Mouse (Mus musculus) midbrain, embryonic 15.5 days (tissue): Measurements from ENCODE around the gene Nr3c2. TPM values are rescaled to one million over a fixed set of nuclear protein-coding genes. Genes with fewer than 3 reads are reported as not detected.

Experiments
- ATAC-seq: fragments of 200-750 bp; cut with Nextera tagmentation; replicated peaks from 2 replicates; pipeline ENCODE4 v1.8.0; 2017; ENCODE audit warnings: moderate TSS enrichment
- H3K27ac ChIP-seq: fragments of 300-500 bp; sonication (generic); 2 replicates; pipeline ENCODE4 v1.5.1; 2015; ENCODE audit warnings: mild to moderate bottlenecking, inconsistent platforms
- H3K27me3 ChIP-seq: fragments of 300-500 bp; sonication (generic); replicated peaks from 2 replicates; pipeline ENCODE4 v1.6.1; 2015; ENCODE audit warnings: inconsistent platforms
- H3K36me3 ChIP-seq: fragments of 300-500 bp; sonication (generic); replicated peaks from 2 replicates; pipeline ENCODE4 v1.6.1; 2015; ENCODE audit warnings: inconsistent platforms
- H3K4me1 ChIP-seq: fragments of 300-500 bp; sonication (generic); 2 replicates; pipeline ENCODE4 v1.6.1; 2015; ENCODE audit warnings: inconsistent platforms
- H3K4me2 ChIP-seq: fragments of 300-500 bp; sonication (generic); 2 replicates; pipeline ENCODE4 v1.6.1; 2015; ENCODE audit warnings: inconsistent platforms, mild to moderate bottlenecking, moderate library complexity
- H3K4me3 ChIP-seq: fragments of 300-500 bp; sonication (generic); 2 replicates; pipeline ENCODE4 v1.5.1; 2015; ENCODE audit warnings: mild to moderate bottlenecking, inconsistent platforms
- H3K9ac ChIP-seq: fragments of 300-500 bp; sonication (generic); 2 replicates; pipeline ENCODE4 v1.6.1; 2015; ENCODE audit warnings: mild to moderate bottlenecking, inconsistent platforms
- H3K9me3 ChIP-seq: fragments of 300-500 bp; sonication (generic); 2 replicates; pipeline ENCODE4 v1.6.1; 2016; ENCODE audit warnings: inconsistent platforms
- WGBS: fragments of 180-500 bp; shearing (Covaris S2); methylation state at CpG from one replicate; pipeline ENCODE4 v1.1.7; 2015; ENCODE audit warnings: mixed read lengths; 5-methylcytosine and 5-hydroxymethylcytosine counted together
- polyA plus RNA-seq: library from polyadenylated mRNA; unstranded; fragments of >200 nt; fragmentation: Nextera tagmentation; extraction: Ambion mirVana; gene quantifications from 2 replicates; pipeline ENCODE4 v1.2.1, GENCODE M21; 2015

Nr3c2 gene
- polyA plus RNA-seq, result 3.9 and 4.4 TPM in 2 replicates

GRCm38 (mm10) chr8:76899411-76900154 is at the start of gene Nr3c2:
Gene Nr3c2, plus strand, starts transcription at chr8:76899442.
- Histone ChIP-seq H3K4me2 (peak within 1 kb of the TSS; percentile 100), H3K4me1 (peaks cover 21% of the 10 kb centered on the region), H3K9me3 (no peaks in the 10 kb centered on the region), H3K27me3 (peaks cover 17% of the 10 kb centered on the region), H3K27ac (no peak within 1 kb of the TSS), H3K9ac (peak within 1 kb of the TSS; percentile 65), H3K36me3 (no peaks in the 10 kb centered on the region), H3K4me3 (peak within 1 kb of the TSS; percentile 79)
- under 1% methylated on average over 46 of the region's 47 CpGs for WGBS
- peak; percentile 31 for ATAC-seq

- no peak overlapping the region for H3K4me2 ChIP-seq
- no peak overlapping the region for H3K4me3 ChIP-seq
- H3K4me1 ChIP-seq, result no peaks in the 10 kb centered on the region
- ATAC-seq, result no peak
- H3K9me3 ChIP-seq, result no peaks in the 10 kb centered on the region
- no peak overlapping the region for H3K27ac ChIP-seq
- H3K9ac ChIP-seq, result no peak overlapping the region
- no peaks in the 10 kb centered on the region for H3K36me3 ChIP-seq
- WGBS, result 75% methylated on average over 2 of the region's 2 CpGs
- no peaks in the 10 kb centered on the region for H3K27me3 ChIP-seq
Measured at GRCm38 (mm10) chr8:76858534-76858933, 40.7 kb upstream of the Nr3c2 start.

GRCm38 (mm10) chr8:76859709-76860108 is 39.5 kb upstream of the Nr3c2 start:
- no peak overlapping the region for H3K27ac ChIP-seq
- H3K4me2 ChIP-seq, result no peak overlapping the region
- H3K4me1 ChIP-seq, result no peaks in the 10 kb centered on the region
- no peaks in the 10 kb centered on the region for H3K9me3 ChIP-seq
- no peak overlapping the region for H3K9ac ChIP-seq
- H3K4me3 ChIP-seq, result no peak overlapping the region
- ATAC-seq, result no peak
- H3K27me3 ChIP-seq, result no peaks in the 10 kb centered on the region
- no peaks in the 10 kb centered on the region for H3K36me3 ChIP-seq

GRCm38 (mm10) chr8:76863066-76863465 is 36.2 kb upstream of the Nr3c2 start:
- no peak for ATAC-seq
- no peaks in the 10 kb centered on the region for H3K9me3 ChIP-seq
- no peak overlapping the region for H3K4me2 ChIP-seq
- H3K4me3 ChIP-seq, result no peak overlapping the region
- no peaks in the 10 kb centered on the region for H3K27me3 ChIP-seq
- no peaks in the 10 kb centered on the region for H3K36me3 ChIP-seq
- no peak overlapping the region for H3K27ac ChIP-seq
- H3K9ac ChIP-seq, result no peak overlapping the region
- H3K4me1 ChIP-seq, result no peaks in the 10 kb centered on the region
- 83% methylated on average over 1 of the region's 1 CpGs for WGBS

- Histone ChIP-seq H3K27ac (no peak overlapping the region), H3K4me3 (no peak overlapping the region), H3K36me3 (no peaks in the 10 kb centered on the region), H3K27me3 (no peaks in the 10 kb centered on the region), H3K9me3 (no peaks in the 10 kb centered on the region), H3K4me1 (no peaks in the 10 kb centered on the region), H3K9ac (no peak overlapping the region), H3K4me2 (no peak overlapping the region)
- WGBS, result 95% methylated on average over 2 of the region's 2 CpGs
- no peak for ATAC-seq
Measured at GRCm38 (mm10) chr8:76876809-76877208, 22.4 kb upstream of the Nr3c2 start.

- Histone ChIP-seq H3K4me3 (no peak overlapping the region), H3K27me3 (peaks cover 4% of the 10 kb centered on the region), H3K9me3 (no peaks in the 10 kb centered on the region), H3K9ac (no peak overlapping the region), H3K36me3 (no peaks in the 10 kb centered on the region), H3K4me1 (peaks cover 13% of the 10 kb centered on the region), H3K27ac (no peak overlapping the region), H3K4me2 (no peak overlapping the region)
- no peak for ATAC-seq
- 4% methylated on average over 2 of the region's 2 CpGs for WGBS
Measured at GRCm38 (mm10) chr8:76897050-76897449, 2.2 kb upstream of the Nr3c2 start.

- H3K9me3 ChIP-seq, result no peaks in the 10 kb centered on the region
- H3K27ac ChIP-seq, result no peak overlapping the region
- H3K36me3 ChIP-seq, result no peaks in the 10 kb centered on the region
- peak; percentile 46 for ATAC-seq
- H3K27me3 ChIP-seq, result peaks cover 17% of the 10 kb centered on the region
- H3K4me3 ChIP-seq, result peak overlapping the region; percentile 79
- under 1% methylated on average over 38 of the region's 60 CpGs for WGBS
- H3K9ac ChIP-seq, result peak overlapping the region; percentile 65
- H3K4me1 ChIP-seq, result peaks cover 21% of the 10 kb centered on the region
- peak overlapping the region; percentile 100 for H3K4me2 ChIP-seq
Measured at GRCm38 (mm10) chr8:76898721-76899410, 376 bp upstream of the Nr3c2 start.

GRCm38 (mm10) chr8:76900155-76901141 is 1.2 kb downstream of the Nr3c2 start:
- peak overlapping the region; percentile 79 for H3K4me3 ChIP-seq
- peaks cover 17% of the 10 kb centered on the region for H3K27me3 ChIP-seq
- H3K36me3 ChIP-seq, result no peaks in the 10 kb centered on the region
- no peak for ATAC-seq
- under 1% methylated on average over 58 of the region's 58 CpGs for WGBS
- peak overlapping the region; percentile 65 for H3K9ac ChIP-seq
- H3K4me2 ChIP-seq, result peak overlapping the region; percentile 100
- H3K9me3 ChIP-seq, result no peaks in the 10 kb centered on the region
- peaks cover 21% of the 10 kb centered on the region for H3K4me1 ChIP-seq
- no peak overlapping the region for H3K27ac ChIP-seq

- Histone ChIP-seq H3K36me3 (no peaks in the 10 kb centered on the region), H3K4me1 (peaks cover 21% of the 10 kb centered on the region), H3K4me2 (peak overlapping the region; percentile 100), H3K9me3 (no peaks in the 10 kb centered on the region), H3K27me3 (peaks cover 17% of the 10 kb centered on the region), H3K4me3 (peak overlapping the region; percentile 79), H3K27ac (no peak overlapping the region), H3K9ac (peak overlapping the region; percentile 43)
- peak; percentile 97 for ATAC-seq
- 1% methylated on average over 40 of the region's 41 CpGs for WGBS
Measured at GRCm38 (mm10) chr8:76901430-76902204, 2.4 kb downstream of the Nr3c2 start.

- no peaks in the 10 kb centered on the region for H3K36me3 ChIP-seq
- peak overlapping the region; percentile 100 for H3K4me2 ChIP-seq
- no peak overlapping the region for H3K27ac ChIP-seq
- H3K9me3 ChIP-seq, result no peaks in the 10 kb centered on the region
- ATAC-seq, result peak; percentile 77
- peaks cover 17% of the 10 kb centered on the region for H3K27me3 ChIP-seq
- 1% methylated on average over 35 of the region's 35 CpGs for WGBS
- H3K4me1 ChIP-seq, result peaks cover 21% of the 10 kb centered on the region
- H3K4me3 ChIP-seq, result peak overlapping the region; percentile 79
- H3K9ac ChIP-seq, result peak overlapping the region; percentile 43
Measured at GRCm38 (mm10) chr8:76902205-76903078, 3.2 kb downstream of the Nr3c2 start.

- H3K4me2 ChIP-seq, result no peak overlapping the region
- no peak overlapping the region for H3K27ac ChIP-seq
- no peaks in the 10 kb centered on the region for H3K4me1 ChIP-seq
- H3K4me3 ChIP-seq, result no peak overlapping the region
- no peaks in the 10 kb centered on the region for H3K27me3 ChIP-seq
- no peaks in the 10 kb centered on the region for H3K9me3 ChIP-seq
- no peak for ATAC-seq
- no peak overlapping the region for H3K9ac ChIP-seq
- H3K36me3 ChIP-seq, result no peaks in the 10 kb centered on the region
Measured at GRCm38 (mm10) chr8:76911206-76911605, 12.0 kb downstream of the Nr3c2 start.
